Mouse (Mus musculus): Measurements from ENCODE around the gene Cnga2. TPM values are rescaled to one million over a fixed set of nuclear protein-coding genes. Genes with fewer than 3 reads are reported as not detected.
"Not testable (repeated sequence)": the region's sequence is repeated elsewhere in the genome, so short reads cannot be mapped to it uniquely, and the experiment has no call there.

The Cnga2 gene
- under 1 TPM; 0.35 to 0.40 TPM for total RNA-seq (2021)
- long read RNA-seq, experiment 1 = 0 reads
- long read RNA-seq, experiment 2 = 0 reads

DNA sequence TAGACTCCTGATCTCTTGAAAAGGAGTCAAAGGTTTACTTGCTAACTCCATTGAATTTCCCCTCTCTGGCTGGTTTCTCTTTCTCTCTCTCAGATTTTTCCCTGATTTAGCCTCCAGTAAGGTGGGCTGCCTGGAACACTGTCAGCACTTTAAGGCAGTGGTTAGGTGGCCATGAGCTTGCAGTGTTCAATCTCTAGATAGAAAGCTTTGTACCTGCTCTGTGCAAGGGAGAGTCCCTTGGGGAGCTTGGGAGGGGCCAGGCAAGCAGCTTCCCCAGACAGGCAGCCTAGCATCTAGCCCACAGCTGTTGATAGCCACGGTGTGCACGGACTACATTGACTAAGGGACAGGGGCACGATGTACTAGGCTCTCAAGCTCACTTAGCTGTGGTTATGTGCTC, at the start of gene Cnga2:
Gene Cnga2, plus strand, starts transcription at position 301 of the 400 bp plus-strand sequence.
- no peak for DNase-seq (ENCODE audit: low spot score in 2 of 2)

DNA sequence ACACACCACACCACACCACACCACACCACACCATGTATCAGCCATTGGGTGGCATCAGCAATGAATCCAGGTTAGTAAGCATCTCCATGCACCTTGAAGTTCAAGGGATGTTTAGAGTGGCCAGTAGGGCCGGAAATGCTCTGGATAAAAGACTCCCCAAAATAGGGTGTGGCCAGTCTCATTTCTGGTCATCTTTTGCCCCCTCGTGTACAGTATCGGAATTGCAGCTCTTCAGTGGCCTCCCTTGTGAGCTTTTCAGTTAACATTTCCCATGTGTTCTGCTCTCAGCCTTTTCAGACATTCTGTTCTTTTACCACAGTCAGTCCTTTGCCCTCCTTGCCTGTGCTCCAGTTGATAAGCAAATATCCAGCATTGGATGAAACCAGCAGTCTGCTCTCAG, 45.0 kb upstream of the Cnga2 start:
- DNase-seq (ENCODE audit: low spot score in 2 of 2) = peak; percentile 17 to 35

DNA sequence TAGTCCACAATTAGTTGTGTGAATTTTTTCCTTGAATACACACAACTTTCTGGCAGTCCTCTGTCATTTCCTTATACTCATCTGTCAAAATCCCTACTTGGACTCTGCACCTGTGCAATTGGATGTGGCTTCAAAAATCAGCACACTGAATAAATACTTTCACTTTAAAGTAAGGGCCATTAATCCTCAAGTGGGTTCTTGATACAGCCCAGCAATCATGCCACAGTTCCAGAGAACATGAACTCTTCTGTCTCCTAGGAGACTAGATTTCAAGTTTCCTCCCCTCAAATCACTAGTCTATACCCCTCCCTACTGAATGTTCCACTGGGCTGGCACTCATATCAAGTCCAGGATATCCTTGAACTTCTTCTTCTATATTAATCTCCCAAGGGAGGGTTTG, 33.3 kb upstream of the Cnga2 start:
- DNase-seq (ENCODE audit: low spot score in 2 of 2) = no peak

DNA sequence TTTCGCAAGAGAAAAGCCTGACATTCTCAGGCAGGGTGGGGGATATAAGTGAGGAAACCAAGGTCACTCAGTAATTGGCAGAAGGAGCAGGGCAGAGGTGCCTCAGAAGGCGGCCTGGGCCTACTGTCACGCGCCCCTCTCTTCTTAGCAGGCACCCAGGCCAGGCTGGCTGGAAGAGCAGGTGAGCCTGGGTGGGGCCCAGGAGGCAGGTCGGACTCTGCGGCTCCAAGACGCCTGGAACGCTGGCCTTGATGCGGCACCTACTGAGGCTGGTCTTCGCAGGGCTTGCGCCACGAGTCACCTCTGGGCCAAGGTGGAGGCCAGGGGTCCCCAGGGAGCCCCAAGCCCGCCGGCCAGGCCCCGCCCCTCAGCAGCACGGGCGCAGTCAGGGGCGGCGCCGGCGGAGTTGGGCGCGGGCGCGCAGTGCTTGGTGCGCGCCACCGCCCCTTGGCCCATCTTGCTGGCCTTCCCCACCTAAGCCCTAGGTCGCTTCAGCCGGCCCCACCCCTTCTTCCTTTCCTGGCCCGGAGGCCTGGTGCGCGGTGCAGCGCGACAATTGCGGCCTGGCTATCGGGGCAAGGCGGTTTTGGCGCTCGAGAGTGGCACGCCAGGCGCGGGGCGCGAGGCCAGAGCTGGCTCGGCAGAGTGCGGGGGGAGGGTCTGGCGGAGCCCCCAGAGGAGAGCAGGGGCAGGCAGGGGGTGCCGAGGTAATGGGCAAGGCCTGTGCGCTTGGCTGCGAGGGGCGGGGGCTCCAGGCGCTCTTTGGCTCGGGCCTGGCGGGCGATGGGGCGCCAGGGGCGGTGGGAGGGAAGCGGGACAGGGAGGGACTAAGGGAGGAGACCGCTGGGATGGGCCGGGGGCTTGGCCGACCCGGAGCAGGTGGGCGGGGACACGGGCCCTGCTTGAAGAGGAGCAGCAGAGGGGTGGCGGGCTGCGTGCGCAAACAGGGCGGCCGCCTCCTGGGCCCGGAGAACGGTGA, 29.3 kb upstream of the Cnga2 start, which contains the start of gene Prrg3:
Gene Prrg3, plus strand, starts transcription at position 552 of the 979 bp plus-strand sequence.
- DNase-seq (ENCODE audit: low spot score in 2 of 2) = peak; percentile 25

DNA sequence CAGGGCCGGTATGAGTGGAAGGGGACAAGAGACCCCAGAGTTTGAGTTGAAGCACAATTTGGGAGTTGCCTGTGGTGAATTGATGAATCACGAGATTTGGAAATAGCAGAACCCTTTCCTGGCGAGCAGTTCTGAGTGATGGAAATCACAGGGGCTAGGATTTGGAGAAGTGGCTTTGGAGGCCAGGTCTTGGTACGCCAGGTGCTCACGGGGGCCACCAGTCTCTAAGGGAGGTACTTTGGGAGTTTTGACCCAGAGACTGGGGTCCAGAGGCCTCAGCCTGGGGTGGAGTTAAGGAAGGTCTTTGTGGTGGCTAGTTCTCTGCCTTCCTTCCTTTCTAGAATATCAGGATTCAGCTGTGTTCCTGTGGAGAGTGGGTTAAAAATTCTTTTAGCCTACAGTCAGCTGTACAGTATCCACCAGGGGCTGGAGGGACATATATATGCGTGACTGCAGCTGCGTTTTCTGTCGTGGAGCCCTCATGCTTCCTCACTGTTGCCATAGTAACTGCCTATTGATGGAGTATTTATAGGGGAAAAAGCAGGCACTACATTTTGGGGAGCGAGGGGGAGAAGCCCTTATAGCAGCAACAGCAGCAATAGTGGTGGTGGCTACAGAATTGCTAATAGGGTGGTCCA, 28.3 kb upstream of the Cnga2 start:
- DNase-seq (ENCODE audit: low spot score in 2 of 2) = peak in 1 of 2 experiments; percentile 7

DNA sequence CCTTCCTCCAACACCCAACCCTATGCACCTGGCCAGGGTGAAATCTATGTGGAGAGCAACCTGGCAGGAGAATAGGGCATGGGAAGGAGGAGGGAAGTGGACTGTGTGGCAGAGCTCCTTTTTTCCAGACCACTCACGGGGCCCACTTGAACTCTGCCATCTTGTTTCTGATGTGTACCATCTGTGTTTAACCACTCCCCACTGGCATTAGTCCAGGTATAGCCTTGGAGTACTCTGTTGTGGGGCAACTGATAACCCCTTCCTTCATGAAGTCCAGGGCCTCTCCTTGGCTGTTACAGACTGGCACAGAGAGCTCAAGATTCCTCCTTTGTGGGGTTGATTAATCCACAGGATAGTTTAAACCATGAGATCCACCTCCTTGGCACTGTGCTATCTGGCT, 23.4 kb upstream of the Cnga2 start:
- no peak for DNase-seq (ENCODE audit: low spot score in 2 of 2)

DNA sequence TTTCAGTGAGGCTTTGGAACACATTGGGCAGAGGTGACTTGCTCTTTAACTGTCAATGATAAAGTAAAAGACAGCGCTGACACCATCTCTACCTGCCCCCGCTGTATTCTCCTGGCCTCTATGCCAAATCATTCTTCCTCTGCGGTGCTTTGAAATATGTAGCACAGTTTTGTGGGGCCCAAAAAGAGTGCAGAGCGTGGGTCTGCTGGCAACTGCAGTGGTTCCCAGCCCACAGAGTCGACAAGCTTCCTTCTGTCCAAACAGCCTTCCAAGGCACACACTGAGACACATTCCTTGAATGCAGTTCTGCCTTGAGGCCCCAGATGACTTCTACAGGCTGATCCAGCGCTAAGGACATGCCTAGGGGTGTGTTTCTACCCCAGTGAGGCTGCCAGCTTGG, 22.8 kb upstream of the Cnga2 start:
- peak; percentile 36 to 64 for DNase-seq (ENCODE audit: low spot score in 2 of 2)

DNA sequence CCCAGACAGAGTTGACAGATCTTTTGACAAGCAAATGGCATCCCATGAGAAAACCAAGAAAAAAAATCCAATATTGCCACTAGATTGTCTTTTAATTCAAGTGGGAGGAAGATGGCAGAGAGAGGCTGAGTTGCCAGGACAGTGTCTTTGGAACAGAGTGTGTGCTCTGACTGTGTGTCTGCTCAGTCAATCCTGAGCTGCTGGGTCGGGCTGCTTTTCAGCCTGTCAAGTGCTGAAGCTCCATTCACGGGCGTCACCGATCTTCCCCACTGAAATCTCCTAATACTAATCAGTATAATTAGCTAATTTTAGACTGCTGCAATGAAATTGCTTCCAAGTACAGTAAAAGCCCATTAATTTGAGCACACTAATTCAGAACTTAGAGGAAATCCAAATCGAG, 20.3 kb upstream of the Cnga2 start:
- no peak for DNase-seq (ENCODE audit: low spot score in 2 of 2)

DNA sequence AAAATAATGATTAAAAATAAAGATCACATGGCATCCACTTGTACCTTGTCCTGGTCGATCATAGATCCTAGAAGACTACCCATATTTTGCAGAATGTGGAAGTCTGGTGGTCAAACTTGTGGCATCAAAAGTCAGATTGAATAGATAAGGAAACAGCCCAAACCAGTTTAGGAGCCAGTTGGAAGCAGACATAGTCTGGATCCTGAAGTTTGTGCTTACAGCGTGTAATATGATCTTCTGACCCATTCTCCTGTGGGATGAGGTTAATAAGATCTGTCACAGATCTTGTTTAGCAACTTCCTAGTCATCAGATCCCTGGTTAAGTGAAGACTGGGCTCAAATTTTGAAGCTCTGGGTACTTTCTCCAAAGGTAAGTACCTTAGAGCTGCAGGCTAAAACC, 19.0 kb upstream of the Cnga2 start, which contains the start of gene Fate1:
Gene Fate1, plus strand, starts transcription at position 301 of the 400 bp plus-strand sequence.
- DNase-seq (ENCODE audit: low spot score in 2 of 2) = no peak

DNA sequence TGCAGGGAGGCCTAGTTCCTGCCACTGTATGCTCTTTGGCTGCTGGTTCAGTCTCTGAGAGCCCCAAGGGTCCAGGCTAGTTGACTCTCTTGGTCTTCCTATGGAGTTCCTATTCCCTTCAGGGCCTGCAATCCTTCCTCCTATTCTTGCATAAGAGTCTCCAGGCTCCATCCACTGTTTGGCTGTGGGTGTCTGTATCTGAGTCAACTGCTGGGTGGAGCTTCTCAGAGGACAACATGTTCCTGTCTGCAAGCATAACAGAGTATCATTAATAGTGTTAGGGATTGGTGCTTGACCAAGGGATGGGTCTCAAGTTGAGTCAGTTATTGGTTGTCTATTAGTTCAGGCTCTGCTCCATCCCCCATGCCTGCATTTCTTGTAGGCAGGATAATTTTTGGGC, 14.0 kb upstream of the Cnga2 start:
- DNase-seq (ENCODE audit: low spot score in 2 of 2) = not testable (repeated sequence)

DNA sequence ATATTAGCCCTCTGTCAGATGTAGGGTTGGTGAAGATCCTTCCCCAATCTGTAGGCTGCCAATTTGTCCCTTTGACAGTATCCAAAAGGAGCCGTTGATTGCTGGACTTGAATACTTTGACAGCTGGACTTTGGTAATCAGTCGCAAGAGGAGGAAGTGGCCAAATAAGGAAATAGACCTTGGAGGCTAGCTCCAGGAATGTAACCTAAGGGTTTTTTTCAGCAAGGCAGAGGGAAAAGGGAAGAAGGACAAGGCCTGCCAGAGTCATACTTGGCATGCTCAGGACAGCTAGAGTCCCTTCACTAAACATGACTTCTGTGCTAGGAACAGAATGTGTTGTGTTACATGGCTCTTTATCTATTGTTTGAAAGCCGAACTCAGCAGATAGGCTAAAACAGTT, 11.2 kb upstream of the Cnga2 start:
- DNase-seq (ENCODE audit: low spot score in 2 of 2) = no peak

DNA sequence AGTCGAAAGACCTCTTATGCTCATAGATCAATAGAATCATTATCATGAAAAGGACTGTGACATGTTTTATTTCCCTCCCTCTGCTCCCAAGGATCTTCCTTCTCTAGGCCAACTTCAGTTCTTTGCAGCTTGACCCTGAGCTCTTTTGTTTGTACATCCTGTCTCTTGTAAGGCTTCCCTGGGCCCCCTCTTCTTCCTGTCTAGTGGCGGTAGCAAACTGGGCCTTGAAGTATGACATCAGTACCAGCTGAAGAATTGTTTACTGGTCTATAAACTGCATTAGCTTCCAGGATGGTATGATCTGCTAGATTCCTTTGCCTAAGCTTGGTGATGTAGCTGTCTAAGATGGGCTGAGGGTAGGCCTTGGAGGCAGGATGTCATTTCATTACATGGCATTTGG, 10.3 kb upstream of the Cnga2 start:
- no peak for DNase-seq (ENCODE audit: low spot score in 2 of 2)

DNA sequence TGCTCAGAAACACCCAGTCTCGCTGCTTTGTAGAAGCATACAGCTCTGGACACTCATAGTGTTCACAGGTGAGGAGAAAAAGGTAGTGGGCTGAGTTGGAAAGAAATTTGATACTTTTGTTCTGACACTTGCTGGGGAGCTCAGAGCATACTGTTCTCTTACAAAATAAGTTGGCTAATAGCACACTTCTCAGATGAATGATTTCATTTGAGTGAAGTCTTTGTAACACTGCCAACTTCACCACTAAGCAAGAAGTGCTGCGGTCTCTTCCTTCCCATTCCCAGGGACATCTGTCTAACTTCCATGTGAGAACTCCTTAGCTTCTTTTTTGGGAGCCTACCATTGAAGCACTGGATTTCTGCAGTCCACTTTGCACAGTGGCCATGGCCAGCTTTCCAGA, 8.4 kb upstream of the Cnga2 start:
- no peak for DNase-seq (ENCODE audit: low spot score in 2 of 2)

DNA sequence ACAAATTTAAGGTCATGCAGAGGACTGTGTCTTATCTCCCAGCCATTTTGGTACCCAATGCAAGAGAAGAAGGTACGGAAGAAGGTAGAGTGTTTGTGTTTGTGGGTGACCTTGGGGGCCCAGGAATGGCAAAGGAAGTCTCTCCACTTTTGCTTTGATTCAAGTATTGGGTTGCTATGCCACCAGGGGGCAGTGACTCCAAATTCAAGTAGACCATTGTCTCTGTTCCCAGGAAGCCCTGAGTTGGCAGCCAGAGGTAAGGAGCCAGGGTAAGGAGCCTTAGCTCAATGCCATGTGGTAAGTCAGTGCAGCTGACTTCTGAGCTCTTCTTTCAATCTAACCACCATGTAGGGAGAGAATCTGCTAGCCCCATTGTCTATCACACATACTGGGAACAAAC, 7.9 kb upstream of the Cnga2 start:
- peak; percentile 17 to 39 for DNase-seq (ENCODE audit: low spot score in 2 of 2)

DNA sequence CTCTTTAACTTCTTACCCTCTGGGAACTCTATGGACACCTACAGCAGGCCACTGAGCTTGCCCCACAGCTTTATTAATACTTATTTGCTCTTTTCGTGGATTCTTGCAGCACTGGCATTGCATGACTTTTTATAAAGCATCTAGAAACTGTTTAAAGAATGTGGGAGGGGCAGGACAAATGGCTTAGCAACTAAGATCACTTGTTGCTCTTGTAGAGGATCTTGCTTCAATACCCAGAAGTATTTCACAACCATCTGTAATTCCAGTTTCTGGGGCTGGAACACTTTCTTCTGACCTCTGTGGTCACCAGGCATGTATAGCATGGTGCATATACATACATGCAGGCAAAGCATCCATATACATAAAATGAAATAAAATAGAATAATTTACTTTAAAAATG, 4.3 kb downstream of the Cnga2 start:
- no peak for DNase-seq (ENCODE audit: low spot score in 2 of 2)

DNA sequence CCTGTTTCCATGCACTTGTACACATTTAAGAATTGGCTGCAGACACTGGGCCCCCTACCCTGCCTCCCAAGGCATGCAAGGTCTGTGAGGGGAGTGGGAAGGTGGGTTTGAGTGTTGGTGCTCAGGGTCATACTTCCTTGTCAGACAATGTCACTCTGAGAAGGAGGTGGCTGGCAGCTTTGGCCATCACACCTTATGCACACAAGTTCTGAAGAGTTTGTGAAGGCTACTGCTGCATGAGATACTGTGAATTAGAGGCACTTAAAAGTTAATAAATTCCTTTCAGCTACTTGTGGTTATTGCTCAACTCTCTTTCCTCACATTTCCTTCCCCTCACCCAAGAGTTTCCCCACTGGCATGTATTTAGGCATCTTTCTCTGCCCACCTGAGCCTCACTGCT, 18.3 kb downstream of the Cnga2 start:
- DNase-seq (ENCODE audit: low spot score in 2 of 2) = no peak

DNA sequence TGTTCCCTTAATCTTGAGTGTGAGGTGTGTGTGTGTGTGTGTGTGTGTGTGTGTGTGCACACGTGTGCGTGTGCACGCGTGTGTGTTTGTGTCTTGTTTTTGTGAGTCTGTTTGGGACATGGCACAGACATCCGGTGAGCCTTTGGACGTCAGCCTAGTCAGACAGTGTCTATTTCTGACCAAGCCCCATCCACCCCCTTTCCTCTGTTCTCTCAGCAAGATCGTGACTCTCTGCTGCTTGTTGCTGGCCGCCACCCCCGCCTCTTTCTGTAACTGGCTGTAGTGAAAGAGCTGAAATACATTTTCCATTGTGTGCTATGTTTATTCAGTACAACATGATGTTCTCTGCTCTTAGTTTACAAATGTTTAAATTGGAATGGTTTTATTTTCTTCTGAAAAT, 20.6 kb downstream of the Cnga2 start:
- peak; percentile 37 to 68 for DNase-seq (ENCODE audit: low spot score in 2 of 2)

DNA sequence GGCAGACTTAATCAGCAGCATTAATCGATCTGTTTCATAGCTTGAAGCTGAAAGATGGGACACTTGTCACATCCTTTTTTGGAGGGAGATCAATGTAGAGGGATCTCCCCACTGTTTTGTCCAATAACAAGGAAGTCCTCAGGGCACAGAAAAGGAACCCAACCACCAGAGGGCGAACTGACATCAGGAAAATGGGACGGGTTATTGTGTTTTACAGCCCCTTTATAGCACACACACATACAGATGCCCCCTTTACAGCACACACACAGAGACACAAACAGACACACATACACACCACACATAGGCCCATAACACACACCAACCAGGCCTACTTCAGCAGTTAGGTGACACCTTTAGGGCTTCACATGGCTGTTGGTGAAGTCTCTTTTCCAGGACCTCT, 21.2 kb downstream of the Cnga2 start:
- peak; percentile 21 to 34 for DNase-seq (ENCODE audit: low spot score in 2 of 2)

DNA sequence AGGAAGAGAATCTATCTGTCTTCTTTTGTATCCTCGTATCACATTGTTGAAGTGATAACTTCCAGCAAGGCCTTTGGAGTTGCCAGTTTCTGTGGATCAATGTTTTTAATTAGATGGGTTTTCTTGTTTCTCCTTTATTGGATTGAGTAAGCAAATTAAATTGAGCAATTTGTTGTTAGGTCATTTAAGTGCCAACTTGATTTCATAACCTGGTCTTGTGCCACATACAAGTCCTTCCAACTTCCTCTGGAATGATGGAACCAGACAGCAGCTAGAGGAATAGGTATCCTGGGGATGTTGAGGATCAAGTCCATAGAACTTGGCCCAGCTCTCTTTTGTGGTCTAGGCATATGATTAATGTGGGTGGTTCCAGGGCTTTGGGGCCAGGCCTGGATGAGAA, 30.6 kb downstream of the Cnga2 start:
- no peak for DNase-seq (ENCODE audit: low spot score in 2 of 2)

DNA sequence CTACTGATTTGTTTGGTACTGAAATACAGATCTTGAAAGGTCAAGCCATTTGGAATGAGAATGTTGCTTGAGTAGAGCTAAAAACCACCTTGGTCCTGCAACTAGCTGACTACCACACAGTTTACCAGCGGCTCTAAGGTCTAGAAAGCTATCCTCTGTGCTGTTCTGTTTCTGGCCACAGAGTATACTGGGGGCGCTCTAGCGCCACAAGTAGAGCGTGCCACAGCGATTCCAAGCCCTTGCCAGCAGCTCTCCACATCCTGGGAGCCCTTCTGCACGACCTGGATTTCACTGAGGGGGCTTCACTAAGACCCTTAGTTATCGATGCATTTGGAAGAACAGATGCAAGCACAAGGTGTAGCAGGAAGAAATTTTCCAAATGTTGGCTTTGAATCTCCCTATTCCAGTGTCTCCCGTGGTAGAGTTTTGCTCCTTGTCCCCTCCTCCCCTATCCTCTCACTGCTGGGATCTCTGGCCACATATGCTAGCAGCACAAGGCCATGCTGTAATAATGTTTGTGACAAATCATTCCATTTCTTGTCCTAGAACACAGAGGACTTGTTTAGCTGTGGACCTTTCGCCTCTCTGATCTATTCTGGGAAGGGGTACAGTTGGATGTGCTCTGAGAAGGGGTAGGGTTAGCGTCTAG, 31.2 kb downstream of the Cnga2 start:
- peak; percentile 6 to 46 for DNase-seq (ENCODE audit: low spot score in 2 of 2)

DNA sequence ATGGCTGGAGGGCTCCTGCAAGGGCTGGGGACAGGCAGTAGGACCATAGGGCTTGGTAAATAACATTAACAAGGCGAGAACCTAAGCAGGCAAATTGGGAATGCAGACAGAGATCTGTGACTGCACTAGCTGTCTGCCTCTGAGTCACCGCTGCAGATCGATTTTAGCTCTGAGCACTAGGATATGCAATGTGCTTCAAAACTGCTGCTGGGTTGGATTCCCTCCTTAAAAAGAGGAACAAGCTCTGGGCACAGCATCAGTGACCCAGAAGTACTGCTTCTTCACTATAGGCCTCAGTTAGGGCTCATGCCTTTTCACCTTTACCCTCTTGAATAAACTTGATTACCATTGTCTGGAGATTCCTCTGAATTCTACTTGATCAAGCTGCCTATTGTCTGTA, 31.9 kb downstream of the Cnga2 start:
- no peak for DNase-seq (ENCODE audit: low spot score in 2 of 2)

DNA sequence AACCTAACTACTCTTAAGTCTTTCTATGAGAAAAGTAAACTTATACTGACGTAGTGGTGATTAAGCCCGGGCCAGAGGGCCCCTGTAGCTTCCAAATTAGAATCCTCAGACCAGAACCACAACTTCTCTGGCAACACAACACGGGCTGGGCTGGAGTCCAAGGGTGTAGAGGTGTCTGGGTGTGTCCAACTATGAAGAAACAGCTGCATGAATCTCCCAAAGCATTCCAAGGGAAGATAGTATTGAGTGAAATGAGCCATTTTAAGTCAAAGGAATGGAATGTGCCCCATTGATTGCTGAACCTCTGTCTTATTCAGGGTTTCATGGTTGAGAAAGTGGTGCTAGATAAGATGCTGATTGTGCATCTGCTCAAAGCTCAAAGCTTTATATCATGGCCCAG, 52.4 kb downstream of the Cnga2 start:
- no peak for DNase-seq (ENCODE audit: low spot score in 2 of 2)

All from left cerebral cortex, adult 18-20 months (tissue).